Mouse (Mus musculus): ENCODE results near the gene Ern2.

The Ern2 gene

GRCm38 (mm10) chr7:122186043-122186442, at the start of gene Ern2:
Ern2 (minus strand) TSS chr7:122186207.
- DNase-seq: no peak

- DNase-seq: no peak
Measured at GRCm38 (mm10) chr7:122230866-122231265, 44.9 kb upstream of the Ern2 start.

- no peak for DNase-seq
Measured at GRCm38 (mm10) chr7:122229916-122230315, 43.9 kb upstream of the Ern2 start.

GRCm38 (mm10) chr7:122229306-122229705, 43.3 kb upstream of the Ern2 start:
- no peak for DNase-seq

GRCm38 (mm10) chr7:122226744-122227143, 40.7 kb upstream of the Ern2 start:
- DNase-seq: no peak

- DNase-seq: no peak
Measured at GRCm38 (mm10) chr7:122226020-122226742, 40.2 kb upstream of the Ern2 start.

- DNase-seq: peak; percentile 41
Measured at GRCm38 (mm10) chr7:122219315-122219801, 33.4 kb upstream of the Ern2 start, which contains the start of gene Chp2. Chp2 (plus strand) TSS chr7:122219496.

GRCm38 (mm10) chr7:122208276-122209021, 22.4 kb upstream of the Ern2 start:
- DNase-seq: no peak

GRCm38 (mm10) chr7:122206121-122206520, 20.1 kb upstream of the Ern2 start:
- DNase-seq: no peak

- no peak for DNase-seq
Measured at GRCm38 (mm10) chr7:122203936-122204335, 17.9 kb upstream of the Ern2 start.

- DNase-seq: peak; percentile 36
Measured at GRCm38 (mm10) chr7:122199296-122199695, 13.3 kb upstream of the Ern2 start.

GRCm38 (mm10) chr7:122197306-122197705, 11.3 kb upstream of the Ern2 start:
- peak; percentile 49 for DNase-seq

GRCm38 (mm10) chr7:122196771-122197170, 10.8 kb upstream of the Ern2 start:
- no peak for DNase-seq

- DNase-seq: no peak
Measured at GRCm38 (mm10) chr7:122193919-122194318, 7.9 kb upstream of the Ern2 start.

GRCm38 (mm10) chr7:122191097-122191496, 5.1 kb upstream of the Ern2 start:
- DNase-seq: no peak

- DNase-seq: peak; percentile 33
Measured at GRCm38 (mm10) chr7:122189484-122189883, 3.5 kb upstream of the Ern2 start.

- DNase-seq: no peak
Measured at GRCm38 (mm10) chr7:122184569-122184968, 1.4 kb downstream of the Ern2 start.

- DNase-seq: no peak
Measured at GRCm38 (mm10) chr7:122180720-122181119, 5.3 kb downstream of the Ern2 start.

- DNase-seq: no peak
Measured at GRCm38 (mm10) chr7:122171613-122172012, 14.4 kb downstream of the Ern2 start.

GRCm38 (mm10) chr7:122170705-122171104, 15.3 kb downstream of the Ern2 start:
- no peak for DNase-seq

- DNase-seq: no peak
Measured at GRCm38 (mm10) chr7:122167203-122167602, 18.8 kb downstream of the Ern2 start.

- DNase-seq: no peak
Measured at GRCm38 (mm10) chr7:122163766-122164165, 22.2 kb downstream of the Ern2 start.

GRCm38 (mm10) chr7:122160037-122160436, 26.0 kb downstream of the Ern2 start:
- no peak for DNase-seq
